Mouse (Mus musculus) stomach, embryonic 14.5 days (tissue): Measurements from ENCODE around the gene Tet3. TPM values are rescaled to one million over a fixed set of nuclear protein-coding genes. Genes with fewer than 3 reads are reported as not detected.

Experiments
- ATAC-seq: fragments of 200-750 bp; cut with Nextera tagmentation; 2 replicates; pipeline ENCODE4 v1.8.0; 2017; ENCODE audit warnings: low read depth, moderate TSS enrichment; ENCODE audit not compliant: insufficient number of reproducible peaks, insufficient read depth, low FRiP score
- H3K27ac ChIP-seq: fragments of 300-500 bp; sonication (generic); 2 replicates; pipeline ENCODE4 v1.5.1; 2014; ENCODE audit warnings: mild to moderate bottlenecking, low read length, moderate library complexity, mixed read lengths
- H3K27me3 ChIP-seq: fragments of 300-500 bp; sonication (generic); 2 replicates; pipeline ENCODE4 v1.6.1; 2014; ENCODE audit warnings: low read length, control low read depth, mixed read lengths; ENCODE audit not compliant: control insufficient read depth, insufficient read depth
- H3K36me3 ChIP-seq: fragments of 300-500 bp; sonication (generic); 2 replicates; pipeline ENCODE4 v1.6.1; 2014; ENCODE audit warnings: mild to moderate bottlenecking, control low read depth, low read length, moderate library complexity, mixed read lengths; ENCODE audit not compliant: control insufficient read depth, insufficient read depth
- H3K4me1 ChIP-seq: fragments of 300-500 bp; sonication (generic); 2 replicates; pipeline ENCODE4 v1.6.1; 2014; ENCODE audit warnings: low read length, control low read depth, mixed read lengths; ENCODE audit not compliant: control insufficient read depth, insufficient read depth
- H3K4me2 ChIP-seq: fragments of 300-500 bp; sonication (generic); replicated peaks from 2 replicates; pipeline ENCODE4 v1.6.1; 2014; ENCODE audit warnings: low read depth, low read length, control low read depth
- H3K4me3 ChIP-seq: fragments of 300-500 bp; sonication (generic); 2 replicates; pipeline ENCODE4 v1.5.1; 2014; ENCODE audit warnings: low read depth, low read length, control low read depth
- H3K9ac ChIP-seq: fragments of 300-500 bp; sonication (generic); replicated peaks from 2 replicates; pipeline ENCODE4 v1.6.1; 2014; ENCODE audit warnings: low read depth, mild to moderate bottlenecking, control low read depth, low read length, moderate library complexity, mixed read lengths
- H3K9me3 ChIP-seq: fragments of 300-500 bp; sonication (generic); 2 replicates; pipeline ENCODE4 v1.6.1; 2016; ENCODE audit warnings: low read depth, low read length, control low read depth; ENCODE audit not compliant: control insufficient read depth
- WGBS: fragments of 180-500 bp; shearing (Covaris S2); extraction: QIAGEN DNeasy Blood & Tissue Kit; methylation state at CpG from one replicate; pipeline ENCODE4 v1.1.7; 2014; 5-methylcytosine and 5-hydroxymethylcytosine counted together
- microRNA-seq: library from miRNA; unstranded; fragments of <30 nt; microRNA quantifications from one replicate; pipeline ENCODE4, GENCODE M21; 2016
- polyA plus RNA-seq: library from polyadenylated mRNA; unstranded; fragments of >200 nt; fragmentation: Nextera tagmentation; extraction: Ambion mirVana; gene quantifications from 2 replicates; pipeline ENCODE4 v1.2.1, GENCODE M21; 2014

Tet3 gene
- polyA plus RNA-seq, 1 experiment from 2014 or later: 49.2 TPM

DNA sequence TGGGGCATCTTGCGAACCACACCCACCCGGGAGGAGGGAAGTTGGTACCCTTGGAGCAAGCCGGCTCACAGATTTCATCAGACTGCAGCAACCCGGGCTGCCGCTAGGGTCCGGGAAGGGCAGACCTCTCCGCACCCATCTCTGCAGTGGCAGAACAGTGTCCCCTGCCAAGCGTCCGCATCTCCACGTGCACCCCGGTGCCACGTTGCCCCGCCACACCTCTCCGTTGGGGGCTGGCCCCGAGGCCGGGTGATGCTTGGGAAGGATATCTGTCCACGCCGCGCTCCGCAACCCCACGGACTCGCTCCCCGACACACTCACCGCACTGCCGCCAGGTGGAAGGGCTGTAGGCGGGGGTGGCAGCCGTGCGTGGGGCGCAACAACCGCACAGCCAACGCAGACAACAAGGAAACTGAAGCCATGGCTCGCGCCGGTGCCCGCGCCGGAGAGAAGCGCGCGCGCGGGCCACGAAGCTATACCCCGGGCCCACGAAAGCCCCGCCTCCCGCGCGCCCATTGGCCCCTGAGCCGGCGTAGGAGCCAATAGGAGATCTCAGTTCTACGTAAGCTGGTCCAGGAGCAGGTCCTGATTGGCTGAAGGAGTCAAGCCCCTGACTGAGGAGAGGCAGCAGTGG lies 141.7 kb downstream of the Tet3 start:
- H3K27ac ChIP-seq: no peak overlapping the region
- peak overlapping the region; percentile 53 for H3K9ac ChIP-seq

DNA sequence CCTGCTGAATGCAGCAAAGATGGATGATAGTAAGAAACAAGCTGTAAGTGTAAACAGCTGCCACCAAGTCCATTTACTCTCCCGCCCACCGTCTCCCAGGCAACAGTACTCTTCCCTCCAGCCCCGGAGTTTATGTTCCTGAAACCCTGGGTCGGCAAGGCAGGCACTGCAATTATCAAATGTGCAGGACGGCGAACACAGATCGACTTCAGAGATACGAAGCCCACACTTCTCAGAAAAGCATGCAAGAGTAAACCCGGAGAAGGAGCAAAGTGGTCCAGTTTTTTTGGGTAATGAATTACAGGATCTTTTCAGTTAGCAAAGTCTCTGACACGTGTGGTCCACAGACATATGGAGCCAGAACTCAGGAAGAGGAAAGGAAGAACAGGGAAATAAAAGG lies 142.9 kb downstream of the Tet3 start:
- H3K27me3 ChIP-seq: no peaks in the 10 kb centered on the region
- ATAC-seq: no peak
- peak overlapping the region; percentile 82 for H3K4me2 ChIP-seq
- no peak overlapping the region for H3K9ac ChIP-seq
- H3K4me1 ChIP-seq: peaks cover 12% of the 10 kb centered on the region; the same call in 1 of the 2 replicates
- no peak overlapping the region for H3K27ac ChIP-seq
- WGBS: 4% methylated on average over 10 of the region's 10 CpGs
- peaks cover 9% of the 10 kb centered on the region for H3K36me3 ChIP-seq
- H3K4me3 ChIP-seq: peak overlapping the region; percentile 11
- H3K9me3 ChIP-seq: no peaks in the 10 kb centered on the region

More for the DNA sequence above, 141.7 kb downstream of the Tet3 start:
- Histone ChIP-seq H3K36me3 (no peaks in the 10 kb centered on the region; the same call in 1 of the 2 replicates), H3K9me3 (no peaks in the 10 kb centered on the region), H3K4me3 (peak overlapping the region; percentile 95), H3K4me2 (peak overlapping the region; percentile 82), H3K27me3 (no peaks in the 10 kb centered on the region), H3K4me1 (peaks cover 12% of the 10 kb centered on the region; the same call in 1 of the 2 replicates)
- under 1% methylated on average over 52 of the region's 52 CpGs for WGBS
- peak; percentile 98 for ATAC-seq

GRCm38 (mm10) chr6:83315293-83315692 lies 143.6 kb downstream of the Tet3 start:
- ATAC-seq: no peak
- Histone ChIP-seq H3K4me3 (no peak overlapping the region), H3K36me3 (peaks cover 9% of the 10 kb centered on the region), H3K27ac (no peak overlapping the region), H3K27me3 (no peaks in the 10 kb centered on the region), H3K4me2 (no peak overlapping the region), H3K9me3 (no peaks in the 10 kb centered on the region), H3K4me1 (peaks cover 12% of the 10 kb centered on the region; the same call in 1 of the 2 replicates), H3K9ac (no peak overlapping the region)

- H3K27ac ChIP-seq: no peak overlapping the region
These were observed 146.4 kb downstream of the Tet3 start for GRCm38 (mm10) chr6:83312514-83312913.

More at GRCm38 (mm10) chr6:83312514-83312913, 146.4 kb downstream of the Tet3 start:
- no peak overlapping the region for H3K9ac ChIP-seq
- H3K27me3 ChIP-seq: no peaks in the 10 kb centered on the region
- WGBS: 80% methylated on average over 8 of the region's 8 CpGs
- H3K4me2 ChIP-seq: no peak overlapping the region
- no peak overlapping the region for H3K4me3 ChIP-seq
- H3K4me1 ChIP-seq: peaks cover 12% of the 10 kb centered on the region; the same call in 1 of the 2 replicates
- no peaks in the 10 kb centered on the region for H3K9me3 ChIP-seq
- H3K36me3 ChIP-seq: peaks cover 12% of the 10 kb centered on the region
- ATAC-seq: no peak

Small RNA genes lying within 50 kb of the gene (microRNA-seq; reads per million reads assigned to microRNA genes)
- gene Mir6374: not detected

Other genes with a start within 250 kb of the Tet3 start
- gene Slc4a5, start 239.3 kb downstream of the Tet3 start, polyA plus RNA-seq: 0.34 and 0.38 TPM in 2 replicates
- gene Mthfd2, start 133.2 kb downstream of the Tet3 start, polyA plus RNA-seq: 32.4 and 34.3 TPM in 2 replicates
- gene Mob1a, start 133.1 kb downstream of the Tet3 start, polyA plus RNA-seq: 78.5 and 81.2 TPM in 2 replicates
- gene Bola3, start 109.9 kb downstream of the Tet3 start, polyA plus RNA-seq: 118 and 123 TPM in 2 replicates
- gene Dguok, start 47.9 kb upstream of the Tet3 start, polyA plus RNA-seq: 81.3 and 95.0 TPM in 2 replicates
- 1,372 and 1,469 TPM in 2 replicates for gene Actg2, start 77.2 kb upstream of the Tet3 start, polyA plus RNA-seq
- gene Stambp, start 113.6 kb upstream of the Tet3 start, polyA plus RNA-seq: 28.0 and 28.3 TPM in 2 replicates
- gene Clec4f, start 197.1 kb upstream of the Tet3 start, polyA plus RNA-seq: not detected in 2 replicates
- not detected in 2 replicates for gene Cd207, start 218.8 kb upstream of the Tet3 start, polyA plus RNA-seq